Mouse (Mus musculus): ENCODE results near the gene Ncln. TPM values are rescaled to one million over a fixed set of nuclear protein-coding genes. Genes with fewer than 3 reads are reported as not detected.

Ncln gene
- polyA plus RNA-seq, 1 experiment from 2014 or later, result 61.3 TPM

DNA sequence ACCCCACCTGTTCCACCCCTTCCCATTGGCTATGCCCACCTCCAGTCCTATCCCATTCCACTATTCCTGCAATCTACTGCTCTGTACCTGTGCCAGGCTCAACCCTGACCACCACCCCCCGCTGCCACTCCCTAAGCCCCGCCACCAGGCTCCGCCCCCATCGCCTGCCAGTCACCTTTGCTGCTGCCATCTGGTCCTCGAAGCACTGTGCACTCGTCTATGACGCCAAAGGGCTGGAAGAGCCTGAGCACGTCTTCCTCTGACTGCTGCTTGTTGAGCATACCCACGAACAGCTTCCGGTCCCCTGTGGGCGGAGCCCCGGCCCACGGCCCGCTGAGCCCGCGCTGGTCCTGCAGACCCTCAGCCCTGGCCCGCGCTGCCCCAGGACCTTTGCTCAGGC lies 25.7 kb downstream of the Ncln start:
- H3K4me3 ChIP-seq (ENCODE audit: low read depth, low read length), result no peak overlapping the region
- no peak overlapping the region for H3K27ac ChIP-seq (ENCODE audit: low read length)
- H3K36me3 ChIP-seq (ENCODE audit: control insufficient read depth, insufficient read depth, low read length), result peaks cover 23% of the 10 kb centered on the region
- H3K27me3 ChIP-seq (ENCODE audit: control insufficient read depth, insufficient read depth, low read depth, low read length), result no peaks in the 10 kb centered on the region
- 64% methylated on average over 18 of the region's 18 CpGs for whole genome bisulfite sequencing
- H3K4me2 ChIP-seq (ENCODE audit: low read length), result no peak overlapping the region; the same call in 1 of the 2 replicates
- peaks cover 32% of the 10 kb centered on the region for H3K4me1 ChIP-seq (ENCODE audit: control insufficient read depth, insufficient read depth, low read length)
- no peak overlapping the region for H3K9ac ChIP-seq (ENCODE audit: low read depth, low read length)
- H3K9me3 ChIP-seq (replicated peaks; ENCODE audit: control insufficient read depth, low read length, poor library complexity, severe bottlenecking), result no peaks in the 10 kb centered on the region
- ATAC-seq, result no peak

GRCm38 (mm10) chr10:81469253-81469652 lies 26.9 kb downstream of the Ncln start:
- H3K36me3 ChIP-seq (ENCODE audit: control insufficient read depth, insufficient read depth, low read length), result peaks cover 19% of the 10 kb centered on the region
- 88% methylated on average over 5 of the region's 5 CpGs for WGBS
- H3K27ac ChIP-seq (ENCODE audit: low read length), result no peak overlapping the region
- ATAC-seq, result no peak
- no peaks in the 10 kb centered on the region for H3K27me3 ChIP-seq (ENCODE audit: control insufficient read depth, insufficient read depth, low read depth, low read length)
- H3K4me1 ChIP-seq (ENCODE audit: control insufficient read depth, insufficient read depth, low read length), result peaks cover 34% of the 10 kb centered on the region
- no peak overlapping the region for H3K4me2 ChIP-seq (ENCODE audit: low read length)
- no peak overlapping the region for H3K4me3 ChIP-seq (ENCODE audit: low read depth, low read length)
- H3K9me3 ChIP-seq (replicated peaks; ENCODE audit: control insufficient read depth, low read length, poor library complexity, severe bottlenecking), result no peaks in the 10 kb centered on the region
- H3K9ac ChIP-seq (ENCODE audit: low read depth, low read length), result no peak overlapping the region

- Histone ChIP-seq H3K9me3 (replicated peaks; ENCODE audit: control insufficient read depth, low read length, poor library complexity, severe bottlenecking) (no peaks in the 10 kb centered on the region), H3K27ac (ENCODE audit: low read length) (no peak overlapping the region), H3K9ac (ENCODE audit: low read depth, low read length) (no peak overlapping the region), H3K4me1 (ENCODE audit: control insufficient read depth, insufficient read depth, low read length) (peaks cover 25% of the 10 kb centered on the region), H3K4me3 (ENCODE audit: low read depth, low read length) (no peak overlapping the region), H3K4me2 (ENCODE audit: low read length) (no peak overlapping the region), H3K36me3 (ENCODE audit: control insufficient read depth, insufficient read depth, low read length) (peaks cover 19% of the 10 kb centered on the region), H3K27me3 (ENCODE audit: control insufficient read depth, insufficient read depth, low read depth, low read length) (no peaks in the 10 kb centered on the region)
- 86% methylated on average over 16 of the region's 16 CpGs for WGBS
- no peak for ATAC-seq
Observed at GRCm38 (mm10) chr10:81467670-81468235, 28.4 kb downstream of the Ncln start.

DNA sequence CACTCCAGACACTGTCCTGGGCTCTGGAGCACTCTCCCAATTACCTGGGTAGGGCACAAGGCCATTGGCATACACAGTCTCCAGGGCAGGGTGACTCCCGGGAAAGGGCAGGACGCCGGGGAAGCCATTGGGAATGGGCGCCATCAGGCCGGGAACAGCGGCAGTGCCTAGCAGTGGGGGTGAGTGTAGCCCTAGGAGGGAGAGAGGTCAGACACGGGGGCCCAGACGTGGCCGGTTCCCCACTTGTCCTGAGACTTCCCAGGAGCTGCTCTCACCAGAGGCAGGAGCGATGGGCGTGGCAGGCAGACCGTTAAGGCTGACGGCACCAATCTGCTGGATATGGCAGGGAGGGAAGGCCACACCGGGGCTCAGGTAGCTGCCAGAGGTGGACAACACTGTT lies 29.3 kb downstream of the Ncln start:
- Histone ChIP-seq H3K4me3 (ENCODE audit: low read depth, low read length) (no peak overlapping the region), H3K27me3 (ENCODE audit: control insufficient read depth, insufficient read depth, low read depth, low read length) (no peaks in the 10 kb centered on the region), H3K4me2 (ENCODE audit: low read length) (no peak overlapping the region), H3K36me3 (ENCODE audit: control insufficient read depth, insufficient read depth, low read length) (peaks cover 22% of the 10 kb centered on the region), H3K27ac (ENCODE audit: low read length) (no peak overlapping the region), H3K9me3 (replicated peaks; ENCODE audit: control insufficient read depth, low read length, poor library complexity, severe bottlenecking) (no peaks in the 10 kb centered on the region), H3K4me1 (ENCODE audit: control insufficient read depth, insufficient read depth, low read length) (peaks cover 17% of the 10 kb centered on the region), H3K9ac (ENCODE audit: low read depth, low read length) (no peak overlapping the region)
- no peak for ATAC-seq
- WGBS, result 73% methylated on average over 14 of the region's 14 CpGs

- Histone ChIP-seq H3K4me3 (ENCODE audit: low read depth, low read length) (no peak overlapping the region), H3K4me1 (ENCODE audit: control insufficient read depth, insufficient read depth, low read length) (peaks cover 13% of the 10 kb centered on the region), H3K9ac (ENCODE audit: low read depth, low read length) (no peak overlapping the region), H3K36me3 (ENCODE audit: control insufficient read depth, insufficient read depth, low read length) (peaks cover 22% of the 10 kb centered on the region), H3K27ac (ENCODE audit: low read length) (no peak overlapping the region), H3K27me3 (ENCODE audit: control insufficient read depth, insufficient read depth, low read depth, low read length) (no peaks in the 10 kb centered on the region), H3K4me2 (ENCODE audit: low read length) (no peak overlapping the region), H3K9me3 (replicated peaks; ENCODE audit: control insufficient read depth, low read length, poor library complexity, severe bottlenecking) (no peaks in the 10 kb centered on the region)
- no peak for ATAC-seq
- 85% methylated on average over 2 of the region's 2 CpGs for WGBS
Observed at GRCm38 (mm10) chr10:81466066-81466465, 30.1 kb downstream of the Ncln start.

- Histone ChIP-seq H3K27ac (ENCODE audit: low read length) (no peak overlapping the region), H3K4me3 (ENCODE audit: low read depth, low read length) (no peak overlapping the region), H3K27me3 (ENCODE audit: control insufficient read depth, insufficient read depth, low read depth, low read length) (no peaks in the 10 kb centered on the region), H3K9me3 (replicated peaks; ENCODE audit: control insufficient read depth, low read length, poor library complexity, severe bottlenecking) (no peaks in the 10 kb centered on the region), H3K4me1 (ENCODE audit: control insufficient read depth, insufficient read depth, low read length) (peaks cover 6% of the 10 kb centered on the region; the same call in 1 of the 2 replicates), H3K36me3 (ENCODE audit: control insufficient read depth, insufficient read depth, low read length) (peaks cover 22% of the 10 kb centered on the region), H3K4me2 (ENCODE audit: low read length) (no peak overlapping the region), H3K9ac (ENCODE audit: low read depth, low read length) (no peak overlapping the region)
- WGBS, result 6% methylated on average over 5 of the region's 5 CpGs
- peak; percentile 9; the same call in 1 of the 2 replicates for ATAC-seq
Observed at GRCm38 (mm10) chr10:81465265-81465645, 30.9 kb downstream of the Ncln start.

DNA sequence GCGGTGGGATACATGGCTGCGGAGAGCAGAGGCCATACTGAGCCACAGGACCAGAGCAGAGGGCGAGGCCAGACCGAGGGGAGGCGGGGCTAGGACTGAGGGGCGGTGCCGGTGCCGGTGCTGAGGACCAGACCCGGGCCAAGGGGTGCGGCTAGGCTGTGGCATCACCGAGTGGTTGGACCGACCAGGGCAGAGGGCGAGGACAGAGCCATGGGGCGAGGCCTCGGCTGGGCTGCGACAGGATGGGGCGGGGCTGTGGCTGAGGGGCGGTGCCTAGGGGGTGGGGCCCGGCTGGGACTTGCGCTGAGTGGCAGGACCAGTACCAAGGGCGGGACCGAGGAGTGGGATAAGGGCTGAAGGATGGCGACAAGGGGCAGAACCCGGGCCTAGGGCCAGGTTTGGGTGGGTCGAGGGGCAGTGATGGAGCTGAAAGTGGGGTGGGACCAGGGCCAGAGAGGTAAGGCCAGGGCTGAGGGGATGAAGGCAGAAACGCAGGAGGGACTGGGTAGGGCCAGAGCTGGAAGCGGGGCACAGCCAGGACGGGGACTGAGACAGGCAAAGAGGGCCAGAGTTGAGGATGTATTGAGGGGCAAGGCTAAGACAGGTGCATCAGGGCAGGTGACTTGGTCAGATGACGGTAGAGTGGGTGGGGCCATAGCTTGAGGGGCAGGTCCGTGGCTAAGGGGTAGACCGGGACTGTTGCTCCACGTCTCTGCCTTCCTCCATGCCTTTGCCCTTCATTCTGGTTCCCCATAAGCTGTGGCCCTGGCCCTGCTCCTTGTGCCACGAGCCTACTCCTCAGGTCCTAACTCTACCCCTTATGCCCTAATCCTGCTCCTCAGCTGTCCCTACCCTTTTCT lies 31.6 kb downstream of the Ncln start:
- ATAC-seq, result peak; percentile 55
- no peaks in the 10 kb centered on the region for H3K9me3 ChIP-seq (replicated peaks; ENCODE audit: control insufficient read depth, low read length, poor library complexity, severe bottlenecking)
- no peak overlapping the region for H3K27ac ChIP-seq (ENCODE audit: low read length)
- peak overlapping the region; percentile 40; the same call in 1 of the 2 replicates for H3K9ac ChIP-seq (ENCODE audit: low read depth, low read length)
- 0 out of 2 replicates have a peak overlapping the region, but pooled peaks have one; percentile 13 for H3K4me3 ChIP-seq (ENCODE audit: low read depth, low read length)
- peak overlapping the region; percentile 40 for H3K4me2 ChIP-seq (ENCODE audit: low read length)
- H3K4me1 ChIP-seq (ENCODE audit: control insufficient read depth, insufficient read depth, low read length), result peaks cover 6% of the 10 kb centered on the region; the same call in 1 of the 2 replicates
- H3K27me3 ChIP-seq (ENCODE audit: control insufficient read depth, insufficient read depth, low read depth, low read length), result no peaks in the 10 kb centered on the region
- peaks cover 22% of the 10 kb centered on the region for H3K36me3 ChIP-seq (ENCODE audit: control insufficient read depth, insufficient read depth, low read length)
- 8% methylated on average over 30 of the region's 33 CpGs for WGBS

GRCm38 (mm10) chr10:81463531-81463930 lies 32.7 kb downstream of the Ncln start:
- no peak for ATAC-seq
- 67% methylated on average over 4 of the region's 4 CpGs for WGBS
- H3K4me3 ChIP-seq (ENCODE audit: low read depth, low read length), result no peak overlapping the region
- no peak overlapping the region for H3K27ac ChIP-seq (ENCODE audit: low read length)
- no peak overlapping the region for H3K4me2 ChIP-seq (ENCODE audit: low read length)
- H3K9ac ChIP-seq (ENCODE audit: low read depth, low read length), result no peak overlapping the region
- no peaks in the 10 kb centered on the region for H3K27me3 ChIP-seq (ENCODE audit: control insufficient read depth, insufficient read depth, low read depth, low read length)
- H3K9me3 ChIP-seq (replicated peaks; ENCODE audit: control insufficient read depth, low read length, poor library complexity, severe bottlenecking), result no peaks in the 10 kb centered on the region
- peaks cover 6% of the 10 kb centered on the region; the same call in 1 of the 2 replicates for H3K4me1 ChIP-seq (ENCODE audit: control insufficient read depth, insufficient read depth, low read length)
- H3K36me3 ChIP-seq (ENCODE audit: control insufficient read depth, insufficient read depth, low read length), result peaks cover 19% of the 10 kb centered on the region

DNA sequence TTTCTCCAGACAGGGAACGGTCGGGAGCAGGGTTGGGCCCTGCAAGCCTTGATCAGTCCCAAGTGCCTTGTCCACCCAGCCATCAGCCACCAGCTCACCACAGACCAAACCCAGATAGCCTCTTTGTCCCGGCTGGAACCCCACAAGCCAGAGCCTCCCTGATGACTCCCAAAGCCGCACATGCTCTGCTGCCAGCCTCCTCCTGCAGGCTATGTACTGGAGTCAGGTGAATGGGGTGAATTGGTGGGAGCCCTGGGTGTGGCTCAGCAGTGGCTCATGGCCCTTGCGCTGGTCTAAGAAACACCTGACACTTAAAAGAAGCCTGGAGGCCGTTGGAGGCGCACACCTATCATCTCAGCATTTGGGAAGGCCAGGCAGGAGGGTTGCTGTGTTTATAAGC lies 33.3 kb downstream of the Ncln start:
- Histone ChIP-seq H3K27ac (ENCODE audit: low read length) (no peak overlapping the region), H3K36me3 (ENCODE audit: control insufficient read depth, insufficient read depth, low read length) (peaks cover 15% of the 10 kb centered on the region), H3K4me2 (ENCODE audit: low read length) (no peak overlapping the region), H3K4me3 (ENCODE audit: low read depth, low read length) (no peak overlapping the region), H3K4me1 (ENCODE audit: control insufficient read depth, insufficient read depth, low read length) (peaks cover 6% of the 10 kb centered on the region; the same call in 1 of the 2 replicates), H3K9me3 (replicated peaks; ENCODE audit: control insufficient read depth, low read length, poor library complexity, severe bottlenecking) (no peaks in the 10 kb centered on the region), H3K27me3 (ENCODE audit: control insufficient read depth, insufficient read depth, low read depth, low read length) (no peaks in the 10 kb centered on the region), H3K9ac (ENCODE audit: low read depth, low read length) (no peak overlapping the region)
- ATAC-seq, result no peak
- 80% methylated on average over 7 of the region's 7 CpGs for WGBS

Data from midbrain, embryonic 16.5 days (tissue).